Mouse (Mus musculus) MEL (cell line): ENCODE measurements around the gene Gosr1. TPM values are rescaled to one million over a fixed set of nuclear protein-coding genes. Genes with fewer than 3 reads are reported as not detected.

ENCODE experiments used
- DNase-seq: peaks from one replicate; pipeline ENCODE4 v3.0.0; 2011; ENCODE audit warnings: low read depth, low spot score
- H3K27ac ChIP-seq: 2 replicates; pipeline ENCODE4 v1.5.1; 2012; ENCODE audit warnings: low read depth, mild to moderate bottlenecking, control low read depth, low read length, moderate library complexity; ENCODE audit not compliant: control insufficient read depth
- H3K27me3 ChIP-seq, 2 experiments: fragments of 150-350 bp in 1 of 2; sonication (generic) in 1 of 2; 2 replicates each; pipeline ENCODE4 v1.6.1; 2012; ENCODE audit warnings: low read length in 2 of 2, mild to moderate bottlenecking in 2 of 2, improper control_type of control experiment in 1 of 2, moderate library complexity in 1 of 2; ENCODE audit not compliant: insufficient read depth in 2 of 2, control insufficient read depth in 1 of 2
- H3K36me3 ChIP-seq, 2 experiments: 2 replicates each; pipeline ENCODE4 v1.6.1; 2012 to 2014; ENCODE audit warnings: low read length in 2 of 2, improper control_type of control experiment in 1 of 2, inconsistent platforms in 1 of 2, mild to moderate bottlenecking in 1 of 2; ENCODE audit not compliant: insufficient read depth in 2 of 2, control insufficient read depth in 1 of 2
- H3K4me1 ChIP-seq, 2 experiments: fragments of 150-350 bp in 1 of 2; sonication (generic) in 1 of 2; 2 replicates each; pipeline ENCODE4 v1.6.1; 2012; ENCODE audit warnings: low read length in 2 of 2, improper control_type of control experiment in 1 of 2, mild to moderate bottlenecking in 1 of 2; ENCODE audit not compliant: insufficient read depth in 2 of 2, control insufficient read depth in 1 of 2
- H3K4me3 ChIP-seq, 2 experiments: fragments of 150-350 bp in 1 of 2; sonication (generic) in 1 of 2; 2 replicates each; pipeline ENCODE4 v1.5.1; 2012; ENCODE audit warnings: low read depth in 2 of 2, low read length in 2 of 2, mild to moderate bottlenecking in 2 of 2, moderate library complexity in 2 of 2, control low read depth in 1 of 2, improper control_type of control experiment in 1 of 2; ENCODE audit not compliant: control insufficient read depth in 1 of 2, insufficient read depth in 1 of 2
- H3K79me2 ChIP-seq: 2 replicates; pipeline ENCODE4 v1.6.1; 2012; ENCODE audit warnings: mild to moderate bottlenecking, low read length, moderate library complexity; ENCODE audit not compliant: control insufficient read depth, poor library complexity, insufficient read depth
- H3K9ac ChIP-seq: 2 replicates; pipeline ENCODE4 v1.6.1; 2012; ENCODE audit warnings: low read depth, mild to moderate bottlenecking, control low read depth, low read length, moderate library complexity; ENCODE audit not compliant: control insufficient read depth, poor library complexity, severe bottlenecking
- H3K9me3 ChIP-seq: fragments of 150-350 bp; sonication (generic); replicated peaks from 2 replicates; pipeline ENCODE4 v1.6.1; 2012; ENCODE audit warnings: mild to moderate bottlenecking, low read length, improper control_type of control experiment, moderate library complexity; ENCODE audit not compliant: insufficient read depth
- CTCF ChIP-seq, 3 experiments: IDR thresholded peaks in 2 of 3; conservative IDR thresholded peaks in 1 of 3; 2 replicates each; pipeline ENCODE4 v1.5.1; 2011 to 2012; ENCODE audit warnings: low read length in 3 of 3, low read depth in 2 of 3, mild to moderate bottlenecking in 2 of 3, improper control_type of control experiment in 1 of 3, inconsistent platforms in 1 of 3, mixed read lengths in 1 of 3, moderate library complexity in 1 of 3; ENCODE audit not compliant: control insufficient read depth in 1 of 3, insufficient read depth in 1 of 3, poor library complexity in 1 of 3, severe bottlenecking in 1 of 3
- GATA1 ChIP-seq: IDR thresholded peaks from 2 replicates; pipeline ENCODE4 v1.6.1; 2011; ENCODE audit warnings: low read depth, low read length, improper control_type of control experiment
- MAZ ChIP-seq: IDR thresholded peaks from 2 replicates; pipeline ENCODE4 v1.6.1; 2012; ENCODE audit warnings: low read depth, mild to moderate bottlenecking, inconsistent platforms, low read length, improper control_type of control experiment
- SMC3 ChIP-seq: IDR thresholded peaks from 2 replicates; pipeline ENCODE4 v1.6.1; 2011; ENCODE audit warnings: low read depth, low read length, improper control_type of control experiment
- TBP ChIP-seq: IDR thresholded peaks from 2 replicates; pipeline ENCODE4 v1.8.0; 2011; ENCODE audit warnings: low read depth, low read length, improper control_type of control experiment
- UBTF ChIP-seq: IDR thresholded peaks from 2 replicates; pipeline ENCODE4 v1.6.1; 2012; ENCODE audit warnings: low read depth, mild to moderate bottlenecking, inconsistent platforms, low read length, improper control_type of control experiment, moderate library complexity, borderline replicate concordance; ENCODE audit not compliant: insufficient read depth
- USF2 ChIP-seq, 2 experiments: IDR thresholded peaks; 2 replicates each; pipeline ENCODE4 v1.6.1; 2011 to 2012; ENCODE audit warnings: improper control_type of control experiment in 2 of 2, low read length in 2 of 2, borderline replicate concordance in 1 of 2, inconsistent platforms in 1 of 2, low read depth in 1 of 2, mild to moderate bottlenecking in 1 of 2; ENCODE audit not compliant: insufficient read depth in 1 of 2
- ZKSCAN1 ChIP-seq: IDR thresholded peaks from 2 replicates; pipeline ENCODE4 v1.6.1; 2012; ENCODE audit warnings: low read depth, mild to moderate bottlenecking, inconsistent platforms, low read length, improper control_type of control experiment, moderate library complexity
- polyA plus RNA-seq, 2 experiments: library from polyadenylated mRNA; stranded (reverse) in 1 of 2; unstranded in 1 of 2; fragments of >175 nt in 1 of 2; fragments of >200 nt in 1 of 2; gene quantifications; 2 replicates each; pipeline versions ENCODE4 v1.2.1 to v1.2.4; 2012; ENCODE audit warnings: low replicate concordance in 2 of 2, low read depth in 1 of 2; ENCODE audit not compliant: insufficient read length in 2 of 2, insufficient read depth in 1 of 2, missing spikeins in 1 of 2
- total RNA-seq: library from RNA; depleted of rRNA; stranded (reverse); fragments of 300-350 nt; gene quantifications from 2 replicates; pipeline ENCODE4 v1.2.3, GENCODE M21; 2012

The Gosr1 gene
- total and polyA plus RNA-seq, 3 experiments: 23.1 to 25.8 TPM; not detected in 1

GRCm38 (mm10) chr11:76748819-76749218 is 14.6 kb downstream of the Gosr1 start:
- Histone ChIP-seq H3K36me3 (peaks cover 0 to 41% of the 10 kb centered on the region in 2 experiments; a peak in 2 of 4 replicates), H3K79me2 (no peaks in the 10 kb centered on the region), H3K9ac (no peak overlapping the region), H3K4me3 (no peak overlapping the region), H3K27me3 (no peaks in the 10 kb centered on the region), H3K9me3 (no peaks in the 10 kb centered on the region), H3K27ac (no peak overlapping the region), H3K4me1 (no peaks in the 10 kb centered on the region)
- DNase-seq: no peak
- TF ChIP-seq USF2 (IDR thresholded peaks at IDR 0.05; ENCODE audit: borderline replicate concordance in 1 of 2, insufficient read depth in 1 of 2, low read depth in 1 of 2, low read length in 2 of 2) (no peak), ZKSCAN1 (no peak), UBTF (no peak), MAZ (no peak)

- TF ChIP-seq CTCF (IDR thresholded peaks at IDR 0.05 in 2 of 3, conservative IDR thresholded peaks at IDR 0.05 in 1 of 3; ENCODE audit: control insufficient read depth in 1 of 3, insufficient read depth in 1 of 3, low read depth in 2 of 3, low read length in 3 of 3, poor library complexity in 1 of 3, severe bottlenecking in 1 of 3) (peak in 1 of 3 experiments; percentile 18; a peak in 2 of 6 replicates), GATA1 (no peak)
- Histone ChIP-seq H3K27me3 (no peaks in the 10 kb centered on the region), H3K27ac (no peak overlapping the region), H3K4me3 (no peak overlapping the region), H3K36me3 (peaks cover 0 to 36% of the 10 kb centered on the region in 2 experiments; a peak in 2 of 4 replicates), H3K79me2 (no peaks in the 10 kb centered on the region), H3K4me1 (no peaks in the 10 kb centered on the region), H3K9me3 (no peaks in the 10 kb centered on the region), H3K9ac (no peak overlapping the region)
- DNase-seq: peak; percentile 23
Observed at GRCm38 (mm10) chr11:76745921-76746320, 17.5 kb downstream of the Gosr1 start.

DNA sequence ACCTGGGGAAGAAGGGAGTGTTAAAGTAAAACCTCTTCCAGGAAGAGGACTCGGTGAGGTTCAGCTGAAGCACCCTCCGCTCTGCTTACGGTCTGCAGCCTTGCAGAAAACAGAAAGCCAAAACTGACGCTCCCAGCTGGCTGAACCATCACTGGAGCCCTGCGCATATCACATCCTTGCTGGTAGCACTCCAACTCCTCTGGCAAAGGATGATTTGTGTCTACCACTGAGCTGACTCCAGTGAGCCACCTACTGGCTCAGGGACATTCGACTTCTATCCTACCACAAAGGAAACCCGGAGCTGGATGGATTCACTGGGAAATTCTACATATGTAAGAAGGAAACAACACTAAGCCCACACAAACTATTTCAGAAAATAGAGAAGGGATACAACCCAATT is 18.8 kb downstream of the Gosr1 start:
- Histone ChIP-seq H3K27ac (no peak overlapping the region), H3K9me3 (no peaks in the 10 kb centered on the region), H3K79me2 (no peaks in the 10 kb centered on the region), H3K27me3 (no peaks in the 10 kb centered on the region)
- DNase-seq: no peak
- TF ChIP-seq CTCF (IDR thresholded peaks at IDR 0.05 in 2 of 3, conservative IDR thresholded peaks at IDR 0.05 in 1 of 3; ENCODE audit: control insufficient read depth in 1 of 3, insufficient read depth in 1 of 3, low read depth in 2 of 3, low read length in 3 of 3, poor library complexity in 1 of 3, severe bottlenecking in 1 of 3): peak in 2 of 3 experiments; percentile 7 to 28; a peak in 2 of 6 replicates
- TF ChIP-seq TBP: no peak
- TF ChIP-seq SMC3: peak; percentile 14; the same call in 1 of the 2 replicates
- TF ChIP-seq, all 39 proteins: peak for 2
- Histone ChIP-seq H3K4me3 (no peak overlapping the region), H3K36me3 (peaks cover 0 to 33% of the 10 kb centered on the region in 2 experiments; a peak in 2 of 4 replicates), H3K9ac (no peak overlapping the region), H3K4me1 (no peaks in the 10 kb centered on the region)
